Mouse (Mus musculus): ENCODE data around the gene Tnfrsf21.

GRCm38 (mm10) chr17:43025819-43026593 lies 9.7 kb downstream of the Tnfrsf21 start:
- no peak for TF ChIP-seq CTCF (IDR thresholded peaks at IDR 0.05; ENCODE audit: control insufficient read depth, insufficient read depth, insufficient replicate concordance, low read depth, low read length)
- no peak for TF ChIP-seq POLR2A (IDR thresholded peaks at IDR 0.05; ENCODE audit: control insufficient read depth, low read depth, low read length)

Measured in testis, adult 2 months (tissue).